ENCODE assay signal across 27 mouse cellular contexts in genomic region chr7:49696228-49696627, GRCm38 (mm10). TPM values are rescaled to one million over a fixed set of nuclear protein-coding genes. Genes with fewer than 3 reads are reported as not detected.
"Had no signal": no experiment of that assay in that cellular context is flagged by ENCODE, and none has a peak within 500 bp of the region (broad histone marks: within the 10 kb centered on the region; RNA-seq: fewer than 3 reads in every experiment).

No protein-coding gene starts in this region.

- H3K27ac ChIP-seq: kidney, postnatal 0 days; layer of hippocampus, adult 2 months; limb, embryonic 10.5 days; limb, embryonic 13.5 days; liver, embryonic 13.5 days; stomach, embryonic 15.5 days had no signal

- H3K9ac ChIP-seq: limb, embryonic 13.5 days; liver, embryonic 13.5 days; stomach, embryonic 15.5 days had no signal

- DNase-seq: kidney, adult 2 months; kidney, postnatal 25 days; layer of hippocampus, adult 9-11 months; liver; liver, embryonic 13.5 days; lung, adult 2 months; lung, postnatal 14 days; lung, postnatal 4 days; right cerebral cortex, postnatal 25 days; spleen, adult 18-20 months; thymus, postnatal 25 days had no signal

- H3K9me3 ChIP-seq: limb, embryonic 10.5 days; limb, embryonic 13.5 days; liver, embryonic 13.5 days; stomach, embryonic 15.5 days had no signal

- H3K4me3 ChIP-seq: layer of hippocampus, adult 2 months; limb, embryonic 10.5 days; limb, embryonic 13.5 days; liver, embryonic 13.5 days; stomach, embryonic 15.5 days had no signal

- H3K36me3 ChIP-seq: limb, embryonic 10.5 days; limb, embryonic 13.5 days; liver, embryonic 13.5 days; stomach, embryonic 15.5 days had no signal

- H3K27me3 ChIP-seq: liver, embryonic 13.5 days; stomach, embryonic 15.5 days had no signal

- H3K4me1 ChIP-seq: limb, embryonic 13.5 days; liver, embryonic 13.5 days; stomach, embryonic 15.5 days had no signal

- H3K4me2 ChIP-seq: limb, embryonic 13.5 days; liver, embryonic 13.5 days; stomach, embryonic 15.5 days had no signal

RNA-seq across cellular contexts. Expression of gene Dbx1, which starts 59.6 kb away (rescaled TPM):
- total RNA-seq: layer of hippocampus, adult 2 months; layer of hippocampus, postnatal 25 days; left cerebral cortex, adult 18-20 months; left cerebral cortex, postnatal 25 days; megakaryocyte progenitor cell, adult 5-6 weeks; megakaryocyte-erythroid progenitor cell, adult 5-6 weeks had no signal
- polyA plus RNA-seq: kidney, adult 2 months; kidney, embryonic 14.5 days; kidney, postnatal 0 days; large intestine, adult 2 months; limb, embryonic 10.5 days; liver, embryonic 16.5 days; lung, adult 2 months; lung, embryonic 16.5 days; thymus, postnatal 0 days; urinary bladder, adult 2 months had no signal
